Mouse (Mus musculus): ENCODE measurements around the gene Mvb12a.

DNA sequence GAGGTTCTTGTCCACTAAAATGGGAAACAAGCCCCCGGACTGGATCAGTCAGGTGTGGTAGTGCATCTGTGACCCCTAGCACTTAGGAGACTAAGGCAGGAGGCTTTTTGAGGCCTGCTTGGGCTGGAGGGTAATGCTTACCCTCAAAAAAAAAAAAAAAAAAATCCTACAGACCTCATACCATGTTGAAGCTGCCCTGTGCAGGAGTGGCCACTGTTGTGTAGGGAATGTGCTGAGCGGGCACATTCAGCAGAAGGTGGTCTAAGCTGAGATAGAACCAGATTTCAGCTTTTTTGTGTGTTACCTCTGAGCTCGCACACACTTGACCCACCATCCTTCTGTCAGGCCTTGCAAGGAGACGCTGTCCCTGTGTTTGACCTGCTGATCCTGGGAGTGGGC is 51.6 kb downstream of the Mvb12a start:
- TF ChIP-seq POLR2A (IDR thresholded peaks at IDR 0.05; ENCODE audit: control insufficient read depth, extremely low read depth, insufficient read depth, low read length, poor library complexity) (no peak), CTCF (IDR thresholded peaks at IDR 0.05; ENCODE audit: borderline replicate concordance, control insufficient read depth, extremely low read depth, insufficient read depth, low read length, poor library complexity) (no peak)

All from thymus, adult 2 months (tissue).